Mouse (Mus musculus) T-cell, adult 2 months (primary cell): ENCODE results near the gene Mrpl53.
A peak's percentile ranks its signal among the peaks of the same experiment; 100 is the strongest.

Experiments
- DNase-seq: peaks from one replicate; pipeline ENCODE4 v3.0.0; 2022; ENCODE audit warnings: low spot score

Mrpl53 gene

DNA sequence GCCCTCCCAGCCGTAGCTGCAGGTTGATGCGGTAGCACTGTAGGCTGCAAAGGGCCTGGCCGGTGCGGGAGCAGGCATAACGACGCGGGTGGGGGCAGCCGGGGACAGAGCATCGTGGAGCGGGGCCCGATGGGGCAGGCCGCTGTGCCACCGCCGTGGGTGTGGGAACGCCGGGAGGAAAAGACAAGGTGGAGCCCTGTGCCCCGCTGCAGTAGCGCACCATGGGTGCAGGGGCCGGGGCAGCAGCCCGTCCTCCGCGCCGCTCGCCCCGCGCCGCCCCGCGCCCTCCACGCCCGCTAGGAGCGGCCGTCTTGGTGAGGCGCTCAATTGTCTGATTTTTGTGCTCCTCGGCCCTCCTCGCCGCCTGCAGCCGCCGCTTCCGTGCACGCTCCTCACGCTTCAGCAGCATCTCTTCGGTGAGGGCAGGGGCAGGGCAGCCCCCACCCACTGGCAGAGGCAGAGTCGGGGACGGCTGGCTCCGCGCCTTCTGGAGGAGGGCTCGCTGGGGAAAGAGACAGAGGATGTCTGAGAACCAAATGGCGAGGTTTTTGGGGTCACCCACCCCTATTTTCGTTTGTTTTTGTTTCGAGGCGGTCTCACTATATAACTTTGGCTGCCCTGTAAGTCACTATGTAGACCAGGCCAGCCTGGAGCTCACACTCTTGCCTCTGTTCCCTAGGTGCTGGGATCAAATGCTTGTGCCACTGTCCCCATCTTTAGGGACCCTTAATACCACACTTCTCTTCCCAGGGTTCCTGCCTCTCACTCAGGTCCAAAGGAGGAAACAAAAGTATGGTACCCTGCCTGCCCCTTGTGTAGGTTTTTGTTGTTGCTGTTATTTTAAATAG is 13.2 kb downstream of the Mrpl53 start:
- DNase-seq = no peak

DNA sequence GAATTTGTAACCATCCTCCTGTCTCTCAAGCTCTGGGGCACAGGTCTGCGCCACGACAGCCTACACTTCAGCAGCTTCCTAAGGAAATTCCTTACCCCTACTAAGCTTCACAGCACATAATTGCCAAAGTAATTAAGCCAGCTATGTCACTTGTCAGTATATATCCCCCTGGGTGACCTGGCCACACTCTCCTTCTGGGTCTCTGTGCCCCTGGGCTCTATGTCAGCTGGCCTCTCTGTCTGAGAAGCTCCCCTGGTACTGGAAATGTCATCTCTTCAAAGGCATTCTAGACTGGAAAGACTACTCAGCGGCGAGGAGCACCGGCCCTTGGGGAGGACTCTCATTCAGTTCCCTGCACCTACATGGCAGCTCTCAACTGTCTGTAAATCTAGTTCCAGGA is 14.1 kb downstream of the Mrpl53 start:
- no peak for DNase-seq

DNA sequence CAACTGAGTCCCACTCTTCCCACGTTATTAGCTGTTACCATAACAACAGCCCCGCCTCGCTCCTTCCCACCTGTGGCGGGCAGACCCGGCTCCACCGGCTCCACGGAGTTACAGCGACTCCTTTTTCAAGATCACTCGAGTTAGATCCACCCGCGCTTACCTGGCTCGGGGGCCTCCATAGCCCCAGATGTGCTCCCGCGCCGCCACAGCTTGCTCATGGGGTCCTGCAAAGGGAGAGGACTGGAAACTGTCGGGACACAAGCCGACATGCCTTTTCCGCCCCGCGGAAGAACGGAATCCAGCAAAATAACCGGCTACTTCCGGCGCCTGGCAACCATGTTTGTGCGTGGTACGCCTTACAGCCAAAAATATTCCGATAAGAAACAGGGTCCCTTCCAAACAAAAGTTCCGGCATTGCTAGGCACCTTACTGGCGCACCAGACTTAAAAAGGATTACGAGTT is 16.0 kb downstream of the Mrpl53 start:
- peak; percentile 95 for DNase-seq

DNA sequence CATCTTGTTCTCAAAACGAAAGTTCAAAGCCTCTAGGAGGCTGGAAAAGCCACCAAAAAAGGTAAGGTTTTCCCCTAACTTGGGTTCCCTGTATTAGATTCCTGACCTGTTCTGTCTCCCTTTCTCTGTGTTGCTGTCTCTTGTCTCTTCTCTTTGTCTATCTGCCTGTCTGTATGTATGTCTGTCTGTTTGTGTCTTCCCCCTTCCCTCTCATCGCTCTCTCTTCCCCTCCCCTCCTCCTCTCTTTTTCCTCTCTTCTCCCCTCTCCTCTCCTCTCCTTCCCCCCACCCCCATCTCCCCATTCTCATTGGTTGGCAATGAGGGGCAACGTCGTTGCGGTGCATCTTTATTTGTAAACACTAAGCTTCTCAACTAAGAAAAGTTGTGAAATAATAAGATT is 16.5 kb downstream of the Mrpl53 start, which contains the start of gene Ino80b:
TSS of gene Ino80b (minus strand) at position 101 of the 400 bp plus-strand sequence.
- DNase-seq = no peak

DNA sequence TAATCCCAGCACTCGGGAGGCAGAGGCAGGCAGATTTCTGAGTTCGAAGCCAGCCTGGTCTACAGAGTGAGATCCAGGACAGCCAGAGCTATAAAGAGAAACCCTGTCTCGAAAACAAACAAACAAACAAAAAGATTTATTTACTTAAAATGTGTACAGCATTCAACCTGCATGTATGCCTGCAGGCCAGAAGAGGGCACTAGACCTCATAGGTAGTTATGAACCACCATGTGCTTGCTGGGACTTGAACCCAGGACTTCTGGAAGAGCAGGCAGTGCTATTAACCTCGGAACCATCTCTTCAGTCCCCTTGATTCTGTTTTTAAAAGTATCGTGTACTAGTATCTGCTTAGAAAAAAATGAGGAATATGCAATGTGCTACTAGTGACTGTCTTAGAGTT is 18.6 kb downstream of the Mrpl53 start:
- no peak for DNase-seq

DNA sequence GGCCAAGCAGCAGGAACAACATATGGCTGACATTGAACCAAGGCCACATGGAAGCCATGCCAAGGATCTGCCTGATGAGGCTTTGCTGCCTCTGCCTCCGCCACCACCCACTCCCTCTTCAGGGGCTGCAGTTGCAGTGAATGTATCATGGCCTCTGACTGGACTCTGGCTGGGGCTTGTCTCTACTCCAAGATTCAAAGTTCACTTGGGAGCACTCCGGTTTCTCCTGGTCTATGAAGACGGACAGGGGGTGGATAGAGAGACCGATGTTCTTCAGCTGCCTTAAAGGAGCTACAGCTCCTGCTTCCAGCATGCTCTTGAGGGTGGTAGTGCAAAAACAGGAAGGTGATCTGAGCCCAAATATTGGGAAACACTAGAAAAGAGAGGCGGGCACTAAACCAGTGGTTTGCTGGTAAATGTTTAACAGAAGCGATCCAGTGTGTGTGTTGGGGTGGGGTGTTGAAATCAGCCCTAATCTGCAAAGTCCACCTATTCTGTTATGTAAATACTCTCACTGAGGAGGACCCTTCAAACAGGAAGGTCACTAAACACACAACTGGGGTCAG is 22.7 kb downstream of the Mrpl53 start:
- DNase-seq = no peak

DNA sequence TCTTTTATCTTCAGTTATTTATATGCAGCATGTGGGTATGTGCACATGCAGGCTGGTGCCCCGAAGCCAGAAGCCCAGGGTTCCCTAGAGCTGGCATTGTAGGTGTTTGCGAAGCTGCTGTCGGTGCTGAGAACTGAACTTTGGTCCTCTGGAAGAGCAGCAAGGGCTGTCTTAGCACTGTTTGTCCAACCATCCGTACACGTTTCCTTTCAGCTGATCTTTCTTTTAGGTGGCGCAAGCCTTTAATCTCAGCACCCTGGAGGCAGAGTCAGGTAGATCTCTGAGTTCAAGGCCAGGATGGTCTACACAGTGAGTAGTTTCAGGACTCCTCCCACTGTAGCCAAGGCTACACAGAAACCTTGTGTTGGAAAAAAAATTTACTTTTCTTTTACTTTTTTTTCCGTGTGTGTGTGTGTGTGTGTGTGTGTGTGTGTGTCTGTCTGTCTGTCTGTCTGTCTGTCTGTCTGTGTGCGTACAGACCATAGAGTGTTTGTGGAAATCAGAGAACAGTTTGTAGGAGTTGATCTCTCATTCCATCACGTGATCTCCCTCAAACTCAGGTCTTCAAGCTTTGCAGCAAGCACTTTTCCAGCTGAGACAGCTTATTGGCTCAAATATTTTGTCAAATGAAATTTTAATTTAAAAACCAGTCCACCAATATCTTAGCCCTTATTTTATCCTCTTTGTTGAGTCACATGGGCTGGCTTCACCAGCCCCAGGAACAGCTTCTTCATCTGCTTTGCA is 23.5 kb downstream of the Mrpl53 start:
- DNase-seq = no peak

DNA sequence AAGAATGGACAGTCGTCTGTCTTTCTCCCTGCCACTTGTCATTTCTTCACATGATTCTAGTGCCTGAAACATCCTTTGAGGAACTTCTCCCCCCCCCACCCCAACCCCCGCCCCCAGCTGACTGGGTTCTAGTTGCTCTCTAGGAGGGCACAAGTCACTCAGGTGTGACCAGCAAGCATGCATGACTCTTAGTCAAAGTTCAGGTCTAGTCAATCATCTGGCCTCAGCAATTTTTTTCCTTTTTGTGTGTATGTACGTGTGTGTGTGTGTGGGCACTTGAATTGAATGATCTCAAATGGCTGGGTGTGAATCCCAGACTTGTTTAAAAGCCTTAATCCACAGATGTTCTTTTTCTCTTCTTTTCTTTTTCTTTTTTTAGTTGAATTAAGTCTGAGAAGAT is 25.4 kb downstream of the Mrpl53 start:
- no peak for DNase-seq

DNA sequence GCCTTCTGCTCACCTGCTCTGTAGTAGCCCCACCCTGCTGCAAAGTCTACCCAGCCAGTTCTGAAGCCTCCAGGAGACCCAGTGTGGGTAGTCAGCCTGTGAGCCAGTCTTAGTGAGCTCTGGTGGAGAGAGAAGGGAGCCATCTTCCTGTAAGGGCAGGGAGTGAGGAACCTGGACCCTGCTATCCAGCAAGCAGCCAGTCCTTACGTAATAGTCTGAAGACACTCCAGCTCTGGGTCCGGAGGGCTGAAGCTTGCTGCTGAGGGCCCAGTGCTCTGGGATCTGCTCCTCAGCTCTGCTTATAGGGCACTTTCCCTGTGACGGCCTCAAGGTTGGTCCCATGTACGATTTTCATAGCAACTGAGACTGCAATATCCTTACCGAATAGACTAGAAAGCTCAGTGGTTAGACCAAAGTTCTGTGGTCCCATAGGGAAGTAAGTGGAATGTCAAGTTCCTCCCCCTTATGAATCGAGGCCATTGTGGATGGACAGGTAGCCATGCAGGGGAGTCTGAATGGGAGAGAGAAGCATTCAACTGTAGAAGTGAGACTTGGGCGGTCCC is 26.2 kb downstream of the Mrpl53 start, which contains the start of gene Rtkn:
TSS of gene Rtkn (plus strand) at position 513 of the 563 bp plus-strand sequence.
- no peak for DNase-seq

DNA sequence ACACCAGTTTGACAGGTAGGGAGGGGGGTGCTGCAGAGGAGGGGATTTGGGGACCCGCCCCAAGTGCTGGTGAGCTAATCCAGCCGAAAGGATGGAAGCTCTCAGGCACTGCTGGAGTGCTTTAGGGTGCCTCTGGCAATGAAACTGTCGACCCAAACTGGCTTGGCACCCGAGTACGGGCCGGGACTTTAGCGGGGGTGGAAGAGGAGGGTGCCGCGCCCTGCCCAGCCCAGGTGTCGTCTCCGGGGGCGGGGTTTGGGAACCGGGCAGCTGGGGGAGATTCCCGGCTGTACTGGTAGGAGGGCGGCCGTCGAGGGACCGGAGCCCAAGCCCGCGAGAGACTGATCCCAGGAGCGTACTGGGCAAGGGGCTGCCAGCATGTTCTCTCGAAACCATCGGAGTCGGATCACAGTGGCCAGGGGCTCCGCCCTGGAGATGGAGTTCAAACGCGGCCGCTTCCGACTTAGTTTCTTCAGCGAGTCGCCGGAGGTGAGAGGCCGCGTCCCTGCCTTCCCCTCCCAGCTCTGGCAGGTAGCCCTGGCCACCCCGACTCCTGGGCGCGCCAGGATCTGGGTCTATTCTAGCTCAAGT is 26.8 kb downstream of the Mrpl53 start:
- no peak for DNase-seq

DNA sequence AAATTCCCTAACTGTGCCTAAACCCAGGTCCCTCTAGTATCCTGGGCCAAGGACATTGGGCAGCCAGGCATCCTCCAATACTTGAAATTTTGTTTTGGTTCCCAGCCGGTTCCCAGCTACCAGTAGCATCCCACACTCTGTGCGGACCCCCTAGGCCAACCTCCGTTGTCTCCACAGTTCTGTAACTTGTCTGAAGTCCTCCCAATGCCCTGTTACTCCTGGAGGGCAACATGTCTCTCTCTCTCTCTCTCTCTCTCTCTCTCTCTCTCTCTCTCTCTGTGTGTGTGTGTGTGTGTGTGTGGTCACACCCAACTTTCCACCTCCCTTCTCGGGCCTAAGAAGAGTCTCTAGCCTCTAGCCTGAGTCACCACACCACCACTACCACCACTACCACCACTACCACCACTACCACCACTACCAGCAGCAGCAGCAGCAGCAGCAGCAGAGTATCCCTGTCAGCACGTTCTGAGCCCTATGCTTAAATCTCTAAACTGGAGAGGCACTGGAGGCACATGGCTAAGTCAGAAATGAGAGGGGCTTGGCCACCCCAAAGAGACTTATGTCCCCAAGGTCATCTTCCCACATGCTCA is 27.5 kb downstream of the Mrpl53 start:
- DNase-seq = no peak

DNA sequence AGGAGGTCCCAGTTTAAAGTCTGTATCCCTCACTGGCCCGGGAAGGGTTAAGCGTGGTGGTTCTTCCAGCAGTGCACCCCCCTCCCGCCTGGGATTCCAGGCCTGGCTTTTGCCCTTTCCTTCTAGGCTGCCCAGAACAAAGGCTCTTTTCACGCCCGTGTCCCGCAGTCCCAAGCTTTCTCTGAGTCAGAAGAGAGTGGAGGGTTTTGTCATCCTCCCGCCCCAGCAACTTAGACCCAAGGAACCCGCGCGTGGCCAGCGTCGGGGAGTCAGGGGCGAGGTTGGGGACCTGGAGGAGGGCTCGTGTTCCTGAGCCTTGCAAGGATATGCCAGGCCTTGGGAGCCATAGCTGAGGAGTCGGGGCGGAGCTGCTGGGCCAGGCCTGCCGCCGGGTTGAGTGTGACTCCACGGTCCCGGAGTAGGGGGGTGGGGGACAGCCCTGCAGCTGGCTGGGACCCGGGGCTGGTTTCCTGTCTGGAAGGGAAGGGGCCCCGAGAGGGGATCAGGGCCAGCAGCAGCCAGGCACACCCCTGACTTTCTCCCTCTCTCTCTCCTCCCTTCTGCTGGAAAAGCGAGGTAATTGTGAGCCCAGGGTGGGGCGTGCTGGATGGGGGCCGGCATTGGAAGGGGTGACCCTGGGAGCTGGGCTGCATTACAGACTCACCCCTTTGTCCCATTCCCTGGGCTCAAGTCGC is 28.2 kb downstream of the Mrpl53 start:
- DNase-seq = no peak

DNA sequence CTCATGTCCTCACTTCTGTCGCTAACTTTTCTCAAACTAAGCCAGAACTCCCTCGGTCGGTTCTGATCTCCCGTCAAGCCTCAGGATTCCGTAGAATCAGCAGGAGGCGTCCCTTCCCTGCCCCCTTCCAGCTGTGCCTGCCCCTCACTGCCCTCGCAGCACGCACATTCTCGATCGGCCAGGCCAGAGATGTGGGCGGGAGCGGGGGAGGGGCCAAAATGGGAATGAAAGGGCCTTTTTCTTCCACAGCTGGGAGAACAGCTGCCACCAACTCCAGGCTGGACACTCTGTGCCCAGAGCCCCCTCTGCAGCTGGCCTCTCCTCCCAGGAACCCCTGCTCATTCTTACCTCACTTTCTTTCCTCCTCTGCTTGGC is 28.7 kb downstream of the Mrpl53 start:
- no peak for DNase-seq

DNA sequence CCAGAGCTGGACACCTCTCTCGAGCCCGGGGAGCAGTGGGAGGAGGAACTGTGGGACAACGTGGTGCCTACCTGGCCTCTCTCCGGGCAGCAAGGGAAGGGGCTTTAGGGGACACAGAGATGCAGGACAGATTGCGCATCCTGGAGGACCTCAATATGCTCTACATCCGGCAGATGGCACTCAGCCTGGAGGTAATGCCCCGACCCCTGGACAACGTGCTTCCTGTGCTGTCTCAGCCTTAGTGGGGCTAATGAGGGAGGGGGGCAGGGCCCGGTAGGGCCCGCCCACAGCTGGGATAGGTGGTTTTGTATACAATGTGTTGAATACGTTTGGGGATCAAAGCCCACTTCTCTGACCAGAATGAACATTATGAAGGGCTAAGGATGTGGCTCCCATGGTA is 29.2 kb downstream of the Mrpl53 start:
- no peak for DNase-seq

DNA sequence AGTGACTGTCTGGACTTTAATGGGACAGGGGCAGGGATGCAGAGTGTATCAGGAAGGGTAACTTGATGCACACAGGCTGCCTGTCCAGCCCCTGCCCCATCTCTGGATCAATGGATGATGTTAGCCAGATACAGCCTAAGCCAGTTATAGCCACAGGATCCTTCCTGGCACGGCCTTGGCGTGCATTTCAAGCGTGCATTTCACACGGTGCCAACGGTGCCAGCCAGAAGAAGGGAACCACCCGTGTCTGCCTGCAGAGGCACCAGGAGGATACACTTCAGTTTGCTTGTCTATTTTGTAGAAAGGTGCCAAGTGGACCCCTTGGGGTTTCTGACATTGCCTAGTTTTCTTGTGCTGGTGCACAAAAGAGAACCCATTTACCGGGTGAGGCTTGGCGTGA is 31.2 kb downstream of the Mrpl53 start:
- DNase-seq = no peak

DNA sequence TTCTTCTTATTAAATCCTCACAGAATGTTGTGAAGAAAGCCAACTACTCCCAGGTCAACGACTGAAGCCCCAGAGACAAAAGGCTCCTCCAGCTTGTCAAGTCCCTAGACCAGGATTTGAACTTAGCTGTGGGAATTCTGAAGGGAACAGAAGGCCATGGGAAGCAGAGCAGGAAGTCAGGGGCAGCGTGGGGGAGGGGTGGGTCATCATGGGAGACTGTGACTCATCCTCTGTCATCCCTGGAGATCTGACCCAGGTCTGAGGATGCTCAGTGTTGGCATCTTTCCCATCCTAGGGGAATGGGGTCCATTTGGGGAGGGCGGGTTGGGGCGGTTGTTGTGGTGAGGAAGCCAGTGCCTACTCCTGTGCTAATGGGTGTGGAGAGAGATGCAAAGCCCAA is 32.8 kb downstream of the Mrpl53 start:
- no peak for DNase-seq

DNA sequence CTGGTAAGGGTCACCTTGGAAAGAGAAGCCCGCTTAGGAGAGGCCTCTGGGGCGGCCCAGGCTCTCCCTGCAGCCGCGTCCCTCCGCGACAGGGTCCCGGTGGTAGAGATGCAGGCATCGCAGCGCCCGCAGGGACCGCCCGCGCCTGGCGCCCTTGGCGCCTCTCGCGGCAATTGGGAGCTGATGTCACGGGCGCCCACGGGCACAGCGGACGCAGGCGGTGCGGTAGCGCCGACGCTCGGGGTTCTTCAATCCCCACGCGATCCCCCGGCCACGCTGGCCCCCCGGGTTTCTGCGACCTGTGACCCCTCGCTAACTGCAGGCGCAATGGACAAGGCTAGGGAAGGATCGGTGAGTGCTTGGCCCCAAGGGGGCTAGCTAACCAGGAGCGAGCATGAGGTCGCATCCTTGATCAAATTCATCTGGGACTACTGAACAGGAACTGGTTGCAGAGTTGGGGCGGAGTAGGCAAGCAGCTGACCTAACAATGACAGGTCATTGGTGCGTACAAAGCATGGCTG is 33.4 kb downstream of the Mrpl53 start:
- DNase-seq = no peak

DNA sequence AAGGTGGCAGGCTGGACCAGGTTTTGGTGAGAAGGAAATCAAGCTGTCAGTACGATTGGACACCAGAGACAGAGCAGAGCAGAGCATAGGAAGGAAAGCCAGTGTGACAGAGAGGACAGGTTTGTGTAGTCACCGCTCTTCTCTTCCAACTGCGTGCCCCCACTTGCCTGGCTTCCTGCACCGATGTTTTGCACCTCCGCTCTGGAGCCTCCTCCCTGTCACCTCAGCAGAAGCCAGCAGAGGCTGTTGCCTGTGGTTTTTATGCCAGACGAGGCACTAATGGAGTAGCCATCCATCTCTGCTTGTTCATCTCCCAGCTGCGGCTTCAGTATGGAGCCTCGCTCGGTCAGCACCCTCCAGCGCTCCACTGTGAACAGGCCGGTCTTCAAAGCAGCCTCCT is 34.0 kb downstream of the Mrpl53 start:
- no peak for DNase-seq

DNA sequence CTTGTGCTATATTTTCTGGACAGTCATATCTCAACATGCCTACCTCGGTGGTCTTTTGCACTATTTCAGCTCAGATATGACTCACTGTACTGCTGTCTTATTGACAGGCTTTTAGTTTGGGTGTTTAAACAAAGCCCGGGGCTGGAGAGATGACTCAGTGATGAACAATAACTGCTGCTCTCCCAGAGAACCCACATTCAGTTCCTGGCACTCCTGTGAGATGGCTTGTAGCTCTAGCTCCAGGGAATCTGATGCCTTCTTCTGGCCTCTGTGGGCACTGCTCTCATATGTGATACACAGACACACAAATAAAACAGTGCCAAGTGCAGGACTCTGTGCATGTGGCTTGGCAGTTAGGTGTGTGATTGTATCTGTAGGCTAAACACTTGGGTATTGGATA is 36.4 kb downstream of the Mrpl53 start:
- no peak for DNase-seq

DNA sequence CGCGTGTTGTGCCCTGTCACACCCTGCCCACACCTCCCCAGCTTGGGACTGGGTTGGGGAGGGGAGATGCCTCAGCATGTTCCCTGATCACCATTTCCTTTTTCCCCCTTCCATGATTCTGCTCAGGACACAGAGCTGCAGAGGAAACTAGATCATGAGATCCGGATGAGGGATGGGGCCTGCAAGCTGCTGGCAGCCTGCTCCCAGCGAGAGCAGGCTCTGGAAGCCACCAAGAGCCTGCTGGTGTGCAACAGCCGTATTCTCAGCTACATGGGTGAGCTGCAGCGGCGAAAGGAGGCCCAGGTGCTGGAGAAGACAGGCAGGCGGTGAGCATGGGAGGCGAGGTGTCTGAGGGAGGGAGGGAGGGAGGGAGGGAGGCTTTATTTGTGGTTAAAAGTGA is 37.0 kb downstream of the Mrpl53 start:
- DNase-seq = no peak

DNA sequence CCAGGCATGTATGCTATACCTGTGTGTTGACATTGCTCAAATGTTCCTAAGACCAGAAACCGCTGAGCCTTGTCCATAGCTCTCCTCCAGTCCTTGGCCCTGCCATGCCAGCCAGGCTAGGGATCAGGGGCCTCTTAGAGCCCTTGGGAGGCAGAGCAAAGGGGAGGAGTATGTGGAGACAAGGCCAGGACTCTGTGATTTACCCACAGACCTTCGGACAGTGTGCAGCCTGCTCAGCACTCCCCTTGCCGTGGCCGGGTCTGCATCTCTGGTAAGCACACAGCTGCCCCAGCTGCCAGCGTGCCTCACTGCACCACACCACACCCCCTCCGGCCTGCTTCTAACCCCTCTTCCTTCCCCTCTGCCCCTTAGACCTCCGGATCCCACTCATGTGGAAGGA is 38.4 kb downstream of the Mrpl53 start:
- no peak for DNase-seq
